Mouse (Mus musculus): ENCODE measurements around the gene Minar1. TPM values are rescaled to one million over a fixed set of nuclear protein-coding genes. Genes with fewer than 3 reads are reported as not detected.

Minar1 gene
- 0.03 TPM in 1 of 2 replicates, not detected in the other for polyA plus RNA-seq (2014; fragmentation: Nextera tagmentation; extraction: Ambion mirVana)

DNA sequence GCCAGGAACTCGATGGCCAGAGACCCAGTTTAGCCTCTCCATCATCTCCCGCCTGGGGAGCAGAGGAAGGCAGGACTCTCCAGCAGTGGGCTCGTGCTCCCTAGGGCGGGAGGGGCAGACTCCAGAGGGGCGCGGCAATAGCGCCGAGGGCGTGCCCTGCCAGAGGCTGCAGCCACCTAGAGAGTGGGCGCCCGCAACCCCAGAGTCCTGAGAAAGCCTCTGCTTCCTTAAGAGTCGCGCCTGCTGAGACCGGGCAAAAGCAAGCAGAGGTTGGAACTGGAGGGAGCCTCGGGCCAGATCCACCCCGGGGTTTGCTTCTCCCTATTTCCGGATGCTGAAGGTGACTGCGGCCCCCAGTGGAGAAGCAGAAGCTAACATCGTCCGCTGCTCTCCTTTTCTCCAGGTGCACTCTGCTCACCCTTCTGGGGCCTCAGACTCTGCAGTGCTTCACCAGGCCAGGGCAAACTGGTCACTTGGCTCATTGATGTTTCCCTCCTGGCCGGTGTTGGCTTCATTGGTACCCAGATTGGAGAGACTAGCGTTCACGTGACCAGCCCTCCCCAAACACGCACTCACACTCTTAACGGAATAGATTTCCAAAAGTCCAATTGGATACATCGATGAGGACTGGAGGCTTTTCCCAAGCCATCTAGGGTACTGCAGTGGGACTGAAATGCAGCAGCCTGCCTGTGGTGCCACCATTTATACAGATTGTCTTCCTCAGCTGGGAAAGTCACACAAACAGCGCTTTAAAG lies at the start of gene Minar1:
Minar1 (minus strand) TSS at position 120 of the 755 bp plus-strand sequence.
- Histone ChIP-seq H3K4me2 (ENCODE audit: low read length) (peak within 1 kb of the TSS; percentile 91), H3K27me3 (ENCODE audit: control insufficient read depth, insufficient read depth, low read length) (peaks cover 57% of the 10 kb centered on the region), H3K4me1 (ENCODE audit: control insufficient read depth in 2 of 2, insufficient read depth in 2 of 2, low read length in 2 of 2) (peaks cover 5 to 13% of the 10 kb centered on the region in 2 experiments; a peak in 2 of 4 replicates), H3K36me3 (ENCODE audit: control insufficient read depth, insufficient read depth, low read length) (no peaks in the 10 kb centered on the region), H3K4me3 (ENCODE audit: control insufficient read depth in 1 of 2, insufficient read depth in 1 of 2, low read depth in 1 of 2, low read length in 2 of 2) (peak within 1 kb of the TSS; percentile 40 to 47), H3K9ac (ENCODE audit: low read length) (peak within 1 kb of the TSS; percentile 41; the same call in 1 of the 2 replicates), H3K27ac (replicated peaks in 1 of 2; ENCODE audit: control insufficient read depth in 1 of 2, insufficient read depth in 1 of 2, low read depth in 2 of 2, low read length in 2 of 2) (no peak within 1 kb of the TSS), H3K9me3 (ENCODE audit: control insufficient read depth, low read length) (no peaks in the 10 kb centered on the region)
- 2% methylated on average over 27 of the region's 27 CpGs for WGBS
- 0 out of 2 replicates have a peak, but pooled peaks have one; percentile 39 for ATAC-seq (ENCODE audit: insufficient number of reproducible peaks, insufficient read depth, low FRiP score, low read depth)

DNA sequence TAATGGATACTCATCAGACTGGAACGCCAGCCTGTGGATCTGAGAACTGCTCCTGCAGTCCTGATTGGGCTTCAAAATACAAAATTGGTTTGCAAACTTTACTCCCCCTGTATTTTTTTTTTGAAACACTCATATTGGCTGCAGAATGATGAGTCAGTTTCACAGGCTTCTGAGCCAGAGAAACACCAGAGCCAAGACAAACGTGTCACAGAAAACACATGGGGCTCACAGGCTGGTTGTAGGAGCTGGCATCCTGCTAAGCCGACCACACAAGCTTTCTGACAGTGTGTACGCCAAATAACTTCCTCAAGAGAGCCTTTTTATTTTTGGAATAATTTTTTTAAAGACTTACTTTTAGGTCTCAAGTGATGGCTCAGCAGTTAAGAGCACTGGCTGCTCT lies 47.0 kb upstream of the Minar1 start:
- no peaks in the 10 kb centered on the region for H3K9me3 ChIP-seq (ENCODE audit: control insufficient read depth, low read length)
- WGBS: 70% methylated on average over 4 of the region's 4 CpGs
- H3K4me1 ChIP-seq (ENCODE audit: control insufficient read depth in 2 of 2, insufficient read depth in 2 of 2, low read length in 2 of 2): no peaks in the 10 kb centered on the region
- ATAC-seq (ENCODE audit: insufficient number of reproducible peaks, insufficient read depth, low FRiP score, low read depth): no peak
- no peak overlapping the region for H3K9ac ChIP-seq (ENCODE audit: low read length)
- no peaks in the 10 kb centered on the region for H3K27me3 ChIP-seq (ENCODE audit: control insufficient read depth, insufficient read depth, low read length)
- no peak overlapping the region for H3K4me3 ChIP-seq (ENCODE audit: control insufficient read depth in 1 of 2, insufficient read depth in 1 of 2, low read depth in 1 of 2, low read length in 2 of 2)
- H3K4me2 ChIP-seq (ENCODE audit: low read length): no peak overlapping the region
- H3K36me3 ChIP-seq (ENCODE audit: control insufficient read depth, insufficient read depth, low read length): no peaks in the 10 kb centered on the region
- H3K27ac ChIP-seq (replicated peaks in 1 of 2; ENCODE audit: control insufficient read depth in 1 of 2, insufficient read depth in 1 of 2, low read depth in 2 of 2, low read length in 2 of 2): no peak overlapping the region

DNA sequence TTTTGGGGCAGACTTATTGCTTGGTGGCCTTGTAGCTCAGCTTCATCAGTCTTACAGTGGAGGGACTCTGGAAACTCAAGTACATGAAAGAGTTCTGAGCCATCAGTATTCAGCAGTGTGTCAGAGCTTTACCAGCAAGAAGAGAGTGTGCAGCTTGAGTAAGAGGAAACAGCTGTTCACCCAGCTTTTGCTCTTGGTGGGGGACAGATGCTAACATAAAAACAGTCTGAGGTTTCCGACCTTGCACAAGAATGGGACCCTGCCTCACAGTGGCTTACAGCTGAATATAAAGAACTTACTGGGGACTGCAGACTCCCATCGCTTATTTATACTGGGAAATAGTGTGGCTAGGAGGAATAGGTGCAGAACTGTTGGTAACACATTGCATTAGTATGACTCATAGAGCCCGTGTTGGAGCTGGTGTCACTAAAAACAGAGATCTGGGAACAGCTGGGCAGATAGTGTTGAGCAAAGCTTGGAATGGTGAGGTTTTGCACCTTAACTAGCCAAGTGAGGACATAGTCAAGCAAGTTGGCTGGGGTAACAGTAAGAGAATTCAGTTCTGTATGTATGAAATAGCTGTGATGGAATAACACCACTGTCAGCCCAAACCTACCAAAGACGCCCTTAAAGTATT lies 44.5 kb upstream of the Minar1 start:
- Histone ChIP-seq H3K27me3 (ENCODE audit: control insufficient read depth, insufficient read depth, low read length) (no peaks in the 10 kb centered on the region), H3K36me3 (ENCODE audit: control insufficient read depth, insufficient read depth, low read length) (no peaks in the 10 kb centered on the region), H3K9me3 (ENCODE audit: control insufficient read depth, low read length) (no peaks in the 10 kb centered on the region), H3K4me2 (ENCODE audit: low read length) (no peak overlapping the region), H3K27ac (replicated peaks in 1 of 2; ENCODE audit: control insufficient read depth in 1 of 2, insufficient read depth in 1 of 2, low read depth in 2 of 2, low read length in 2 of 2) (no peak overlapping the region), H3K4me1 (ENCODE audit: control insufficient read depth in 2 of 2, insufficient read depth in 2 of 2, low read length in 2 of 2) (no peaks in the 10 kb centered on the region), H3K4me3 (ENCODE audit: control insufficient read depth in 1 of 2, insufficient read depth in 1 of 2, low read depth in 1 of 2, low read length in 2 of 2) (no peak overlapping the region), H3K9ac (ENCODE audit: low read length) (no peak overlapping the region)
- WGBS: 69% methylated on average over 4 of the region's 4 CpGs
- no peak for ATAC-seq (ENCODE audit: insufficient number of reproducible peaks, insufficient read depth, low FRiP score, low read depth)

DNA sequence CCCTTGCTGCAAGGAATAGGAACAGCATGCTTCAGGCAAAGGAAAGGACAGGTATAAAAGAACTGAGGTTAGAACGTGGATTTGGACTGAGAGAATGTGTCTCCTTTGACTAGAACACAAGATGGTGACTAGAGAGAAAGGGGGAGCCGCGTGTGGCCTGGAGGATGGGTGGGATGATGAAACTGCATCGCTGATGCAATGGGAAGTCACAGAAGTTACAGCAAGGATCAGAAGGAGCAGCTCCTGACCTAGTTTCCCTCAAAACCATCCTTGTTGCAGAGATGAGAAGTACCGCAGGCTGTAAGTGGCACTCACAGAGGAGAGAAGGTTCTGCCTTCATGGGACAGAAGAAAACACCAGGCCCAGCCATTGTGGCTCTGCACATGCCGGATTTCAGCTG lies 28.0 kb upstream of the Minar1 start:
- Histone ChIP-seq H3K4me3 (ENCODE audit: control insufficient read depth in 1 of 2, insufficient read depth in 1 of 2, low read depth in 1 of 2, low read length in 2 of 2) (no peak overlapping the region), H3K9ac (ENCODE audit: low read length) (no peak overlapping the region), H3K27ac (replicated peaks in 1 of 2; ENCODE audit: control insufficient read depth in 1 of 2, insufficient read depth in 1 of 2, low read depth in 2 of 2, low read length in 2 of 2) (no peak overlapping the region), H3K9me3 (ENCODE audit: control insufficient read depth, low read length) (no peaks in the 10 kb centered on the region), H3K27me3 (ENCODE audit: control insufficient read depth, insufficient read depth, low read length) (no peaks in the 10 kb centered on the region), H3K4me2 (ENCODE audit: low read length) (no peak overlapping the region), H3K4me1 (ENCODE audit: control insufficient read depth in 2 of 2, insufficient read depth in 2 of 2, low read length in 2 of 2) (no peaks in the 10 kb centered on the region), H3K36me3 (ENCODE audit: control insufficient read depth, insufficient read depth, low read length) (no peaks in the 10 kb centered on the region)
- ATAC-seq (ENCODE audit: insufficient number of reproducible peaks, insufficient read depth, low FRiP score, low read depth): no peak
- WGBS: 74% methylated on average over 6 of the region's 6 CpGs

DNA sequence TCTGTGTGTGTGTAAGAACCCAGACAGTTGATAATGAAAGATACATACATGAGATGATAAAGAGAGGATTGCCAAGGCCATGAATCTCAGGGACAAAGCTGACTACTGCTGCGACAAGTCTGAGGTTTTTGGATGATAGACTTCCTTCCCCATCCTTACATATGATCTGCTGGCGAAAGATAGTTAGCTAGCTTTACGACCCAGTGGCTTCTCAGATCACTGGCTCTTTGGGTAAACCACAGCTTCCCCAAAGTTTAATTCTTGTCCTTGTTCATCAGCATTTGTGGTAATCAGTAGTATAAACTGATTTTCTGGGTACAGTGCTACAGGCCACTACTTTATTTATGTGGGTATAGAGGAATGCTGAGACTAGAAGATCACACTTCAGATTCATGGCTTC lies 14.5 kb upstream of the Minar1 start:
- Histone ChIP-seq H3K4me3 (ENCODE audit: control insufficient read depth in 1 of 2, insufficient read depth in 1 of 2, low read depth in 1 of 2, low read length in 2 of 2) (no peak overlapping the region), H3K4me1 (ENCODE audit: control insufficient read depth in 2 of 2, insufficient read depth in 2 of 2, low read length in 2 of 2) (no peaks in the 10 kb centered on the region), H3K9ac (ENCODE audit: low read length) (no peak overlapping the region), H3K36me3 (ENCODE audit: control insufficient read depth, insufficient read depth, low read length) (no peaks in the 10 kb centered on the region), H3K27me3 (ENCODE audit: control insufficient read depth, insufficient read depth, low read length) (no peaks in the 10 kb centered on the region), H3K4me2 (ENCODE audit: low read length) (no peak overlapping the region), H3K9me3 (ENCODE audit: control insufficient read depth, low read length) (no peaks in the 10 kb centered on the region), H3K27ac (replicated peaks in 1 of 2; ENCODE audit: control insufficient read depth in 1 of 2, insufficient read depth in 1 of 2, low read depth in 2 of 2, low read length in 2 of 2) (no peak overlapping the region)
- WGBS: 69% methylated on average over 3 of the region's 3 CpGs
- ATAC-seq (ENCODE audit: insufficient number of reproducible peaks, insufficient read depth, low FRiP score, low read depth): no peak

DNA sequence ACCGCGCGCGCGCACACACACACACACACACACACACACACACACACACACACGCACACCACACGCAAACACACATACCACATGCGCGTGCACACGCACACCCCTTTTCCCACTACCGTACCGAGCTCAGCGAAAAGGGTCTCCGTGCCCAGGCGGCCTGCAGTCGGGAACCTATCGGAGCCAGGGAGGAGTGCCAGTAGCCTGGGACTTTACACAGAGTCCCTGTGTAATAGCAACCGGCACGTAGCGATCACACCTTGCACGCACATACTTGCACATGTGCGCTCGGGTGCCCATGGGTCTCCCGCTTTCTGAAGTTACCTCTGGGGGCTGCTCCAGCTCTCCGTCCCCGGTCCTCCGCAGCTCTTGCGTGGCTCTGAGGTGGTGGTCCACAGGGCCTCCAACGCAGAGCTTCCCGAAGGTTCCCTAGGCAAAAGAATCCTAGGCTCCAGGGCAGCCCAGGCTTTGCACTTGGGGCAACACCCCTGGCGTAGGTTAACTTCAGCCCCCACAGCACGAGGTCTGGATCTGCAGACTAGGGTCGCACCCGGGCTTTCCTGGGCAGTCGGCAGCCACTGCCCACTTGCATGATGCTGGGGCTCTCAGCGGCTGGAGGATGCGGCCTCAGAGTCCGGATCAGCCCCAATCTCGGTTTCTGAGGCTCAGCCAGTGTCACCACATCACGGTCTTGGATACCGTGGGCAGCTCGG lies 474 bp downstream of the Minar1 start:
- no peak for ATAC-seq (ENCODE audit: insufficient number of reproducible peaks, insufficient read depth, low FRiP score, low read depth)
- peak overlapping the region; percentile 91 for H3K4me2 ChIP-seq (ENCODE audit: low read length)
- H3K4me1 ChIP-seq (ENCODE audit: control insufficient read depth in 2 of 2, insufficient read depth in 2 of 2, low read length in 2 of 2): peaks cover 5 to 13% of the 10 kb centered on the region in 2 experiments; a peak in 2 of 4 replicates
- WGBS: 2% methylated on average over 42 of the region's 42 CpGs
- H3K4me3 ChIP-seq (ENCODE audit: control insufficient read depth in 1 of 2, insufficient read depth in 1 of 2, low read depth in 1 of 2, low read length in 2 of 2): peak overlapping the region; percentile 40 to 47
- no peak overlapping the region for H3K27ac ChIP-seq (replicated peaks in 1 of 2; ENCODE audit: control insufficient read depth in 1 of 2, insufficient read depth in 1 of 2, low read depth in 2 of 2, low read length in 2 of 2)
- H3K9ac ChIP-seq (ENCODE audit: low read length): peak overlapping the region; percentile 41; the same call in 1 of the 2 replicates
- H3K36me3 ChIP-seq (ENCODE audit: control insufficient read depth, insufficient read depth, low read length): no peaks in the 10 kb centered on the region
- peaks cover 57% of the 10 kb centered on the region for H3K27me3 ChIP-seq (ENCODE audit: control insufficient read depth, insufficient read depth, low read length)
- no peaks in the 10 kb centered on the region for H3K9me3 ChIP-seq (ENCODE audit: control insufficient read depth, low read length)

DNA sequence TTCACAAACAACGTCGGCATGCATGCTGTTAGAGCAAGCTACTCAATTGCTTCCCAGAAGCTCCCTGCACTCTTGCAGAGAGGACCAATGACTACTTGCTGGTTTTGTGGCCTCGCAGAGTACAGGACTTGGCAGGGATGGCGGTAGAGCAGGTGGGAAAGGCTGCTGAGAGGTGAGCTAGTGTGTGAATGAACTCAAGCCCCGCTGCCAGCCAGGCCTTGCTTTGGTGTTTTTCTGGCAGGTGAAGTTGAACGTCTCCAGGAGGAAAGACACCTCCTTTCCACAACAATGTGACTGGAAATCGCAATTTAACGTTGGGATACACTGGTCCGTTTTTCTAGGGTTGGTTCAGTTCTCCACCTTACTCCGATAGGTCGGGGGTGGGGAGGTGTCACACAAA lies 1.2 kb downstream of the Minar1 start:
- Histone ChIP-seq H3K27me3 (ENCODE audit: control insufficient read depth, insufficient read depth, low read length) (peaks cover 55% of the 10 kb centered on the region), H3K4me1 (ENCODE audit: control insufficient read depth in 2 of 2, insufficient read depth in 2 of 2, low read length in 2 of 2) (peaks cover 5 to 13% of the 10 kb centered on the region in 2 experiments; a peak in 2 of 4 replicates), H3K36me3 (ENCODE audit: control insufficient read depth, insufficient read depth, low read length) (no peaks in the 10 kb centered on the region), H3K9ac (ENCODE audit: low read length) (no peak overlapping the region), H3K9me3 (ENCODE audit: control insufficient read depth, low read length) (no peaks in the 10 kb centered on the region), H3K4me3 (ENCODE audit: control insufficient read depth in 1 of 2, insufficient read depth in 1 of 2, low read depth in 1 of 2, low read length in 2 of 2) (peak overlapping the region in 1 of 2 experiments; percentile 47; a peak in 1 of 4 replicates), H3K4me2 (ENCODE audit: low read length) (peak overlapping the region; percentile 91), H3K27ac (replicated peaks in 1 of 2; ENCODE audit: control insufficient read depth in 1 of 2, insufficient read depth in 1 of 2, low read depth in 2 of 2, low read length in 2 of 2) (no peak overlapping the region)
- no peak for ATAC-seq (ENCODE audit: insufficient number of reproducible peaks, insufficient read depth, low FRiP score, low read depth)
- 5% methylated on average over 11 of the region's 11 CpGs for WGBS

Measured in heart, embryonic 14.5 days (tissue).